Mouse (Mus musculus) ovary, postnatal 10 days (tissue): Measurements from ENCODE around the gene Tmem238.
"Not testable (repeated sequence)": the region's sequence is repeated elsewhere in the genome, so short reads cannot be mapped to it uniquely, and the experiment has no call there.

ENCODE experiments used
- DNase-seq: peaks from one replicate; pipeline ENCODE4 v3.0.0; 2022; ENCODE audit warnings: low spot score

Tmem238 gene

GRCm38 (mm10) chr7:4789436-4789935, at the start of gene Tmem238:
Gene Tmem238 (minus strand): TSS chr7:4789656.
- peak; percentile 38 for DNase-seq

- no peak for DNase-seq
These were observed 48.2 kb upstream of the Tmem238 start for GRCm38 (mm10) chr7:4837639-4838038.

GRCm38 (mm10) chr7:4836351-4836792, 46.9 kb upstream of the Tmem238 start:
- no peak for DNase-seq

- no peak for DNase-seq
These were observed 46.3 kb upstream of the Tmem238 start for GRCm38 (mm10) chr7:4835631-4836327.

GRCm38 (mm10) chr7:4830476-4830875, 41.0 kb upstream of the Tmem238 start:
- DNase-seq, result no peak

- no peak for DNase-seq
These were observed 35.9 kb upstream of the Tmem238 start for GRCm38 (mm10) chr7:4825365-4825764.

- DNase-seq, result no peak
These were observed 32.9 kb upstream of the Tmem238 start for GRCm38 (mm10) chr7:4822162-4822907.

- DNase-seq, result no peak
These were observed 32.2 kb upstream of the Tmem238 start for GRCm38 (mm10) chr7:4821690-4822089.

- DNase-seq, result not testable (repeated sequence)
These were observed 31.5 kb upstream of the Tmem238 start for GRCm38 (mm10) chr7:4820925-4821324.

GRCm38 (mm10) chr7:4816559-4816958, 27.1 kb upstream of the Tmem238 start:
- DNase-seq, result no peak

- no peak for DNase-seq
These were observed 23.8 kb upstream of the Tmem238 start for GRCm38 (mm10) chr7:4813105-4813791.

- DNase-seq, result peak; percentile 97
These were observed 23.0 kb upstream of the Tmem238 start, which contains the start of gene Ube2s for GRCm38 (mm10) chr7:4812303-4813104. Gene Ube2s (minus strand): TSS chr7:4812590.

GRCm38 (mm10) chr7:4811842-4812302, 22.4 kb upstream of the Tmem238 start:
- DNase-seq, result peak; percentile 42

- not testable (repeated sequence) for DNase-seq
These were observed 21.7 kb upstream of the Tmem238 start for GRCm38 (mm10) chr7:4811131-4811530.

GRCm38 (mm10) chr7:4806716-4807115, 17.3 kb upstream of the Tmem238 start:
- no peak for DNase-seq

GRCm38 (mm10) chr7:4802247-4802646, 12.8 kb upstream of the Tmem238 start:
- DNase-seq, result no peak

GRCm38 (mm10) chr7:4795767-4796433, 6.4 kb upstream of the Tmem238 start:
- no peak for DNase-seq

- no peak for DNase-seq
These were observed 5.2 kb upstream of the Tmem238 start for GRCm38 (mm10) chr7:4794631-4795168.

GRCm38 (mm10) chr7:4793674-4794073, 4.2 kb upstream of the Tmem238 start:
- DNase-seq, result no peak

GRCm38 (mm10) chr7:4793248-4793647, 3.8 kb upstream of the Tmem238 start:
- not testable (repeated sequence) for DNase-seq
